Mouse (Mus musculus): ENCODE data around the gene Rdh12.

- TF ChIP-seq POLR2A (IDR thresholded peaks at IDR 0.05; ENCODE audit: insufficient read depth, low read depth, low read length): no peak
- no peak for TF ChIP-seq CTCF (IDR thresholded peaks at IDR 0.05; ENCODE audit: insufficient read depth, low read depth, low read length)
These were observed 16.5 kb upstream of the Rdh12 start, which contains the start of gene Rdh11 for GRCm38 (mm10) chr12:79192193-79192592.
